Mouse (Mus musculus) ovary, postnatal 36 days (tissue): ENCODE results near the gene H2-Aa.
"Not testable (repeated sequence)": the region's sequence is repeated elsewhere in the genome, so short reads cannot be mapped to it uniquely, and the experiment has no call there.

Experiments used
- DNase-seq: peaks from one replicate; pipeline ENCODE4 v3.0.0; 2022; ENCODE audit warnings: low spot score, mixed read lengths

Gene H2-Aa

GRCm38 (mm10) chr17:34287648-34288047 is at the start of gene H2-Aa:
Gene H2-Aa, minus strand, starts transcription at chr17:34287823.
- DNase-seq: peak; percentile 64

- DNase-seq: no peak
Observed at GRCm38 (mm10) chr17:34331200-34331599, 43.6 kb upstream of the H2-Aa start.

GRCm38 (mm10) chr17:34329807-34330206 is 42.2 kb upstream of the H2-Aa start:
- DNase-seq: no peak

- no peak for DNase-seq
Observed at GRCm38 (mm10) chr17:34326373-34326772, 38.8 kb upstream of the H2-Aa start.

- DNase-seq: no peak
Observed at GRCm38 (mm10) chr17:34325436-34325835, 37.8 kb upstream of the H2-Aa start, which contains the start of gene H2-Eb2. Gene H2-Eb2, plus strand, starts transcription at chr17:34325665.

DNA sequence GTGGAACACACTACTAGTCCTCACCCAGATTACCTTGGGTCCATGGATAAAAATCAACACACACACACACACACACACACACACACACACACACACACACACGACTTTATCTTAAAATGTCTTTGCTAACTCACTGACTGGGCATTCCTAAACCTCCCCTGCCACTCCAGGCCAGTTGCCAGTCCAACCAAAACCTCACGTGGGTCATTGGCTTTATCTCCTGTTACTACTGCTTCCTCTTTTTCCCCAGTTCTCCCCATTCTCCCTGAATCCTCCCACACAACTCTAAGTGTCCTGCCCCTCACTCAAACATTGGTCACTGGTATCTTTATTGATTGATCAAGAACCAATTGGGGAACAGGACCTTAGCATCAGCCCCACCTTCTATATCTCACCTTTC is 29.7 kb upstream of the H2-Aa start:
- DNase-seq: no peak

- no peak for DNase-seq
Observed at GRCm38 (mm10) chr17:34316697-34317096, 29.1 kb upstream of the H2-Aa start.

DNA sequence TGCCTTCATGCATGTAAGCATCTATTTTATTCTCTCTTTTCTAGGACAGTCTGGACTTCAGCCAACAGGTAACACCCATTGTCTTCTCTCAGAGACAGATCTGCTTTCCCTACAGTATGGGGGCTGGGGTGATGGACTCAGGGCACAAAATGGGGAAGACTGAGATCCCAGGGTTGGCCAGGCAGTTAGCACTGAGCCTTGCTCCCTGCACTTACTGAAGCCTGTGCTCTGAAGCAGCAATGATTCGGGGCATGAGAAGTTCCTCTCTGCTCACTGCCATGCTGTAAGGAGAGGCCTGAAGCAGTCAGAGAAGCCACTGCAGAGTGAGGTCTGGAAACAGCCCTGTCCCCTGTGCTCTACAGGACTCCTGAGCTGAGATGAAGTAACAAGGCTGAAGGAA is 27.9 kb upstream of the H2-Aa start:
- DNase-seq: no peak

DNA sequence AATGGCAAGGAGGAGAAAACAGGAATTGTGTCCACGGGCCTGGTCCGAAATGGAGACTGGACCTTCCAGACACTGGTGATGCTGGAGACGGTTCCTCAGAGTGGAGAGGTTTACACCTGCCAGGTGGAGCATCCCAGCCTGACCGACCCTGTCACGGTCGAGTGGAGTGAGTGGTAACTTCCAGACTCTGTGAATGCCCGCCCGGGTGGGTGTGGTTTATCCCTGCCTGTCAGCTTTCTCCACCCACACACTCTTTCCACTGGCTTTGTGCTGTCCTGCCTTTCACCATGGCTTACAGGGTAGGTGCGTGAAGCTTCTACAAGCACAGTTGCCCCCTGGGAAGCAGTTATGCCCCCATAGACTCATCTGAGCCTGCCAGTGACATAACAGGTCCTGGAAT is 26.7 kb upstream of the H2-Aa start:
- no peak for DNase-seq

- DNase-seq: peak; percentile 74
Observed at GRCm38 (mm10) chr17:34313393-34313792, 25.8 kb upstream of the H2-Aa start.

- no peak for DNase-seq
Observed at GRCm38 (mm10) chr17:34312185-34312584, 24.6 kb upstream of the H2-Aa start.

DNA sequence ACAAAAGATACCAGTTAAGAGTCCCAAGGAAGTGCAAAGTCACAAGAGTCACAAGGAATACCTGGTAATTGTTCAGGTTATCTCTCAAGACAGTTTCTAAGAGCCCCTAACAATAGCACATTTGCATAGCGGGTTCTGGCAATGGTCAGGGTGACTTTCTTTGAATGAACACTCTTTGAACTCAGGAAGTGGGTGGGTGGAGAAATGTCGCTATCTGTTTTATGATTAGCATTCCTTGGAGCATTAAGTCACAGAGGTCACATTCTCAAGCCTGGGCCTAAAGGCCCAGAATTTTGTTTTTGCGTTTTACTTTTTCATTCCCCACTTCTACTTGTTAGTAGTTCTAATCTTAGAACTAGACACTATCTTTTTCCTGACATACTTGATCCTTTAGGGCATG is 22.9 kb upstream of the H2-Aa start:
- DNase-seq: not testable (repeated sequence)

GRCm38 (mm10) chr17:34309683-34310385 is 22.2 kb upstream of the H2-Aa start:
- DNase-seq: peak; percentile 70

DNA sequence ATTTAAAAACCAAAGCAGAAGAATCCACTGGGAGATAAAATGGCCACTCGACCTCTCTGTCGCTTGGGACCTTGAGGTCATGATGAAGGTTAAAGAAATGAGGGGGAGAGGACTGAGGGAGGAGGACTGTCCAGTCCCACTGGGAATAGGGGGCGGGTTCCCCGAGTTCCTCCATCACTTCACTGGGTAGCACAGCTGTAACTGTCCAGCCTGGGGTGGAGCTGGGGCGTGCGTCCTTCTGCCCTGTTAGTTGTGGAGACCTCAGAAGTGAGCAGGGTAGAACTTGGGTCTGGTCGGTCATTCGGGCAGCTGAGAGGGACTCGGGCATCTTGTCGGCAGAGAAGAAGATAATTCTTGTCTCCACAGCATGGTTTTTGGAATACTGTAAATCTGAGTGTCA is 21.6 kb upstream of the H2-Aa start:
- DNase-seq: no peak

DNA sequence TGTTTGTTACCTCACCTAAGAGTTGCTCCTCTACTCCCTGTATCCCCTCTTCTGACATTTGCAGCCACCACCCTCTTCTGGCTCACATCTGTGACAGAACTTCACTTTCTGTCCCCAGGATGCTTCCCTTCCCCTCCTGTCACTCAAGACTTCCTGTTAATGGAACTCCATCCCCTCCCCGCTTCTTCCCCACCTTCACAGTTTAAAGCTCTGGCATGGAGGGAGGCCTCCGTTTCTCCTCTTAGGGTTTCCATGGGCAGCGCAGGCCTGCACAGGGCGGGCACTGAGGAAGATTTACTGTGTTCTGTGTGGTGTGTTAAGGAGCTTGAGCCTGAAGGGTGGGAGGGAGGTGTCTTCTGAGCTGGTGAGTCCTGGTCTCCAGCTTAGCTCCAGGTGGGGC is 20.5 kb upstream of the H2-Aa start:
- DNase-seq: no peak

DNA sequence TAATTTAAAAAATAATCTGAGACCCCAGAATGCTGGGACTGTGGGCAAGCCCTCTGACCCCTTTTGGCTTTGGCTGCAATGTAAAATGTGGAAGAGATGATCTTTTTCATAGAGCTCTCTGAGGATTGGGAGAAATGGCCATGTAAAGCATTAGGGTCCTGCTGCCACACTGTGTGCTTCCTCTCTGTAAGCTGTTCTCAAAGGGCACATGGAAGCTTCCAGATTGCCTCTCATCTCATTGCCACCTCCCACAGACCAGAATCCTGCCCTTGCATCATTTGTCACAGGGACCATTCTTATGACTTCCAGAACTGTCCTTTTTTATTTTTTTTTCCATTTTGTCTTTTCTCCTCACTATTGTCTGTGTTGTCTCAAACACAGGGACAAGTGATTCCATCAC is 19.6 kb upstream of the H2-Aa start:
- DNase-seq: no peak

- no peak for DNase-seq
Observed at GRCm38 (mm10) chr17:34306407-34306806, 18.8 kb upstream of the H2-Aa start.

DNA sequence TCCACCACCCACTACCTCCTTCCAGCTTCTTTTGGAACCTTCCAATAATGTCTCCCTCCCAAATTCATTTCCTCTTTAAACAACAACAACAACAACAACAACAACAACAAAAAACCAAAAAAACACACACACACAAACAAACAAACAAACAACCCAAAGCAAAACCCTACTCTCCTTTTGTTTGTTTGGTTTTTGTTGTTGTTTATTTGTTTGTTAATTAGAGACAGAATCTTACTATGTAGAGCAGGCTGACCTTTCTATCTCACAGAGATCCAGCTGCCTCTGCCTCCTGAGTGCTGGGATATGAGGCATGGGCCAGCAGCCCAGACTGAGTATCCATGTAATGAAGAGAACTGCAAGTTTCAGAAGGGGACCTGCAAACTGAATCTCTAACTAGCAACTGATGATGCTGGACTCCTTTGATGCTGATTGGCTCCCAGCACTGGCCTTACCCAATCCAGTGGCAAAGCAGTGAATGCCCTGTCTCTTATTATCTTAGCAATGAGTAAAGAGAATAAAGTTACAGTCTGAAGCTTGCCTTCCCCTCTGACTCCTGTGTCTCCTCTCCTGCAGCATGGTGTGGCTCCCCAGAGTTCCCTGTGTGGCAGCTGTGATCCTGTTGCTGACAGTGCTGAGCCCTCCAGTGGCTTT is 17.9 kb upstream of the H2-Aa start, which contains the start of gene H2-Eb1:
Gene H2-Eb1 (plus strand): TSS at position 488 of the 651 bp plus-strand sequence.
- peak; percentile 69 for DNase-seq

GRCm38 (mm10) chr17:34304751-34305150 is 17.1 kb upstream of the H2-Aa start:
- DNase-seq: no peak

DNA sequence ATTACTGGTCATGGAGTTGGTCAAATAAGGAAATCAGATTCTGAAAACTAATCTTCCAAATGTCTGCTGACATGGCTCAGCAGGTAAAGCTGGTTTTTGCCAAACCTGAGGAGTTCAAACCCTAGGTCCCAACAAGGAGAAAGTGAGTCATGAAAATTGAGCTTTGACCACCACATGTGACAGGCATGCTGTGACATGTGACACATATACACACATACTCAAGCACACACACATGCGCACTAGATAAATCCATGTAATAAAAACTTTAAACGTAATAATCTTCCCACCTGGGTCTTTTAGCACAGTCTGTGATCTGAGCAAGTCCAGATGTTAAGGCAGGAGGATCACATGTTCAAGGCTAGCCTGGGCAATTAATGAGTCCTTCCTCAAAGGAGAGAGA is 16.2 kb upstream of the H2-Aa start:
- DNase-seq: no peak

- no peak for DNase-seq
Observed at GRCm38 (mm10) chr17:34301670-34302190, 14.1 kb upstream of the H2-Aa start.

DNA sequence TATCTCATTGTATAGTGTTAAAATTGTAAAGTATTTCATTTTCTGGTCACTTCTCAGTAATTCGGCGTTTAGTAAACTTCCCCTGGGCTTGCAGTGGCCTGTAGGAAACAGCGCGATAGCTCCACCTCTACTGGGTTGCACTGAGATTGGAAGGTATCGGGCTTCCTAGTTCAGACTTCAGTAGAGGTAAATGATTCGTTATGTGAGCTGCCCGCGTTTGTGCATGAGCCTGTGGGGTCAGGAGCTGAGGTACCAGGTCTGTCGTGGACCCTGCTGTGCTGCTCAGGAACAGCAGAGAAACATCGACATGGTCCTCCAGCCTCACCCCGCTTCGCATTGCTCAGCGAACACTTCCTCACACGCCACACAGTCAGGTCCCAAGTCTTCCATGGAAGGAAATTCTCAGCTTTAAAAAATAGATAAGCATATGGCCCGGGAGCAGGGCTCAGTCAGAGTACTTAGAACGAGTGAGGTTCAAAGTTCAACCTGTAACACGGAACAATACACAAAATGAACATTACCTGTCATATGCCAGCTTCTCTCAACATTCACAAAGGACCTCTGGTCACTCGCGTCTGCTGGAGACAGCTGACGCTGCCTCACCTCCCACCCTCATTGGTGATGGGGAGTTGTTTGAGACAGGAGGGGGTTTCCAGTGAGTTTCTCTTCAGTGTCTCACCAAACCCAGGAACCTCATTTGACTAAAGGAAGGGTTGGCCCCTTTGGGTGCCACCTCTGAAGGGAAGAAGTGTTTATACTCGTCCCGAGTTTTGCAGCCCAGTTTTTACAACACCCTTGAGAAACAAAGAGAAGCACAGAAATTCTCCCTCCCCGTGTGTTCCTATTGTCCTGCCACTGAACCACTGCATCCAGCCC is 13.3 kb upstream of the H2-Aa start:
- no peak for DNase-seq
